Mouse (Mus musculus) stomach, postnatal 0 days (tissue): ENCODE data around the gene Cenpu. TPM values are rescaled to one million over a fixed set of nuclear protein-coding genes. Genes with fewer than 3 reads are reported as not detected.

ENCODE experiments used
- ATAC-seq: fragments of 200-750 bp; cut with Nextera tagmentation; 2 replicates; pipeline ENCODE4 v1.8.0; 2017; ENCODE audit not compliant: low FRiP score, low TSS enrichment
- DNase-seq: peaks from one replicate; pipeline ENCODE4 v3.0.0-alpha.2; 2016; ENCODE audit warnings: low spot score
- H3K27ac ChIP-seq: fragments of 300-500 bp; sonication (generic); replicated peaks from 2 replicates; pipeline ENCODE4 v1.5.1; 2014; ENCODE audit warnings: mild to moderate bottlenecking, control low read depth
- H3K27me3 ChIP-seq: fragments of 300-500 bp; sonication (generic); 2 replicates; pipeline ENCODE4 v1.6.1; 2014; ENCODE audit warnings: low read length; ENCODE audit not compliant: control insufficient read depth, insufficient read depth
- H3K36me3 ChIP-seq: fragments of 300-500 bp; sonication (generic); 2 replicates; pipeline ENCODE4 v1.6.1; 2014; ENCODE audit warnings: low read length, mixed read lengths; ENCODE audit not compliant: control insufficient read depth, insufficient read depth
- H3K4me1 ChIP-seq: fragments of 300-500 bp; sonication (generic); replicated peaks from 2 replicates; pipeline ENCODE4 v1.6.1; 2014; ENCODE audit warnings: antibody characterized with exemption; ENCODE audit not compliant: control insufficient read depth, insufficient read depth
- H3K4me2 ChIP-seq: fragments of 300-500 bp; sonication (generic); replicated peaks from 2 replicates; pipeline ENCODE4 v1.6.1; 2014; ENCODE audit warnings: low read depth, mild to moderate bottlenecking, control low read depth, moderate library complexity
- H3K4me3 ChIP-seq: fragments of 300-500 bp; sonication (generic); 2 replicates; pipeline ENCODE4 v1.5.1; 2014; ENCODE audit warnings: low read depth, low read length, control low read depth
- H3K9ac ChIP-seq: fragments of 300-500 bp; sonication (generic); 2 replicates; pipeline ENCODE4 v1.6.1; 2014; ENCODE audit warnings: mild to moderate bottlenecking, low read length, control low read depth, mixed read lengths
- H3K9me3 ChIP-seq: fragments of 300-500 bp; sonication (generic); 2 replicates; pipeline ENCODE4 v1.6.1; 2016; ENCODE audit warnings: low read length; ENCODE audit not compliant: control insufficient read depth
- CTCF ChIP-seq: IDR thresholded peaks from 2 replicates; pipeline ENCODE4 v1.5.1; 2016; ENCODE audit warnings: antibody characterized with exemption, low read depth, mild to moderate bottlenecking, moderate library complexity
- EP300 ChIP-seq: optimal IDR thresholded peaks from 2 replicates; pipeline ENCODE3; 2016; ENCODE audit warnings: antibody characterized with exemption
- WGBS: fragments of 180-500 bp; shearing (Covaris S2); extraction: QIAGEN DNeasy Blood & Tissue Kit; methylation state at CpG from one replicate; pipeline ENCODE4 v1.1.7; 2014; 5-methylcytosine and 5-hydroxymethylcytosine counted together
- polyA plus RNA-seq: library from polyadenylated mRNA; unstranded; fragments of >200 nt; fragmentation: Nextera tagmentation; extraction: Ambion mirVana; gene quantifications from 2 replicates; pipeline ENCODE4 v1.2.1, GENCODE M21; 2015

The Cenpu gene
- polyA plus RNA-seq, 1 experiment from 2014 or later = 7.3 TPM

DNA sequence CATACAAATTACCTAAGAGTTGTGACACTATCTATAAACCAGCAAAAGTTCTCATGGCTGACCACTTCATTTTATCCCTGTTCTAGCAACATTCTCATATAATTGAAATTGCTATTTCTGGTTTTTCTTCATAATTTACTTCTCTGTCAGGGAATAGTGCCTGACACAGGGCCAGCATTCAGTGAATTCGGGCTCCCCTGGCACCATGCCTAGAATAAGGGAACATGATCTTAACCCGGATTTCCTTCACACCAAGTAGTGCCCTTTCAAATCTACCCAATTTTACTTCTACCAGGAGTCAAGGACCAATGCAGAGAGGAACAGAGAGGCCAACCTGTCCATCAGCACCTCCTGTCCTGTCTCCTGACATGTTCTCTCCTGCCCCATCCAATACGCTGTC lies 33.7 kb downstream of the Cenpu start:
- Histone ChIP-seq H3K4me3 (no peak overlapping the region), H3K9ac (no peak overlapping the region), H3K4me1 (no peaks in the 10 kb centered on the region), H3K27ac (no peak overlapping the region), H3K9me3 (no peaks in the 10 kb centered on the region), H3K36me3 (0 out of 2 replicates have a peak, but pooled peaks cover 2% of the 10 kb centered on the region), H3K27me3 (no peaks in the 10 kb centered on the region), H3K4me2 (no peak overlapping the region)
- DNase-seq (no peak), ATAC-seq (no peak)
- TF ChIP-seq EP300 (no peak), CTCF (no peak)
- 71% methylated on average over 3 of the region's 3 CpGs for WGBS

DNA sequence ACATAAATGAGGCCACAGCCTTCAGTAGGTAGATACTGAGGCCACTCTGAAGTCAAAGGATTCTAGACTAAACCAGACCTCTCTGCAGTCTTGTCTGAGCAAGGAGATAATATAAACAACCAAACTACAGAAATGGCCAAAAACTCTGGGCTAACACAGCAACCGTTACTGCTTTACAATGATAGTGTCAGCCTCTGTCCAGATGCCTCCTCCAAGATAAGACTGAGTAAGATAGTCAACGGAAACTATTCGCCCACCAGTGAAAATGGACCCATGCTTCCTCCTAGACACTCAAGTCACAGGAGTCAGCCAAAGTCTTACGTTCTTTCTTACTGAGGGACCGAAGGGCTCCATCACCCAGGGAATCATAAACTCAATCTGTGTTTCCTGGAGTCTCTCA lies 36.1 kb downstream of the Cenpu start:
- WGBS = 84% methylated on average over 5 of the region's 5 CpGs
- Histone ChIP-seq H3K4me2 (no peak overlapping the region), H3K36me3 (no peaks in the 10 kb centered on the region), H3K9me3 (no peaks in the 10 kb centered on the region), H3K27me3 (no peaks in the 10 kb centered on the region), H3K4me3 (no peak overlapping the region), H3K4me1 (no peaks in the 10 kb centered on the region), H3K9ac (no peak overlapping the region), H3K27ac (no peak overlapping the region)
- no peak for DNase-seq
- ATAC-seq = no peak
- TF ChIP-seq EP300 = no peak
- TF ChIP-seq CTCF = no peak

DNA sequence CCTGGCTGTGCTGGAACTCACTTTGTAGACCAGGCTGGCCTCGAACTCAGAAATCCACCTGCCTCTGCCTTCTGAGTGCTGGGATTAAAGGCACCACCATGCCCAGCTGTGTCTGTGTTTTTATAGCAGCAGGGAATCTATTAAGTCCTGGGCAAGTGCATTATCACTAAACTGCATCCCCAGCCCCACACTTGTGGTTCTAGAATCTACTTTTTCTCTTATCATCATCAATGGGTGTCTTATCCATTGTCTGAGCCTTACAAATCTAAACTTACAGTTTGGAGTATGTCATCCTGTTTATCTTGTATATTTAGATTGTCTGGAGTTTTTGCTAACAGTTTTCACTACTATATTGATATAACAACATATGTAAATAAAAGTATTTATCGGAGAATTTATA lies 36.8 kb downstream of the Cenpu start:
- TF ChIP-seq EP300 (no peak), CTCF (no peak)
- H3K27me3 ChIP-seq = no peaks in the 10 kb centered on the region
- ATAC-seq = no peak
- no peak for DNase-seq
- no peak overlapping the region for H3K4me2 ChIP-seq
- no peaks in the 10 kb centered on the region for H3K9me3 ChIP-seq
- H3K4me1 ChIP-seq = no peaks in the 10 kb centered on the region
- H3K9ac ChIP-seq = no peak overlapping the region
- H3K4me3 ChIP-seq = no peak overlapping the region
- H3K27ac ChIP-seq = no peak overlapping the region
- H3K36me3 ChIP-seq = no peaks in the 10 kb centered on the region
- WGBS = 94% methylated on average over 2 of the region's 2 CpGs

DNA sequence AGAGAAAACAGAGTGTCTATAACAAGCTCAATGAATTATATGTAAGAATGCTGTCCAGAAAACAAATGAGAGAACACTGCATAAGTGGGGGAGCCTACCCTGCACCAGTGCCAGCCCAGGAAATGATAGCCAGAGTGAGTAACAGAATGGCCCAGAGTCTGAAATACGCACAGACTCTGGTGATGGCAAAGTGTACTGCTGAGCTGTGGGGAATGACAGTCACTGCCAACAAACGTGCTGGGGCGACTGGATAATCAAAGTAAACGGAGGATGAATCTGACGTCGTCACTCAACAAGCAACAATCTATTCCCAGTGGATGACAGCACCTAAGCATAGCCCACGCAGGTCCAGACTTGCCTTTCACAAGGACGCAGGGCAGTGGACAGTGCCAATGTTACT lies 41.2 kb downstream of the Cenpu start:
- Histone ChIP-seq H3K27me3 (no peaks in the 10 kb centered on the region), H3K36me3 (no peaks in the 10 kb centered on the region), H3K9me3 (no peaks in the 10 kb centered on the region), H3K4me1 (no peaks in the 10 kb centered on the region), H3K4me2 (no peak overlapping the region), H3K4me3 (no peak overlapping the region), H3K9ac (no peak overlapping the region), H3K27ac (no peak overlapping the region)
- DNase-seq = no peak
- WGBS = 72% methylated on average over 8 of the region's 8 CpGs
- TF ChIP-seq EP300 = no peak
- no peak for TF ChIP-seq CTCF
- ATAC-seq = no peak

DNA sequence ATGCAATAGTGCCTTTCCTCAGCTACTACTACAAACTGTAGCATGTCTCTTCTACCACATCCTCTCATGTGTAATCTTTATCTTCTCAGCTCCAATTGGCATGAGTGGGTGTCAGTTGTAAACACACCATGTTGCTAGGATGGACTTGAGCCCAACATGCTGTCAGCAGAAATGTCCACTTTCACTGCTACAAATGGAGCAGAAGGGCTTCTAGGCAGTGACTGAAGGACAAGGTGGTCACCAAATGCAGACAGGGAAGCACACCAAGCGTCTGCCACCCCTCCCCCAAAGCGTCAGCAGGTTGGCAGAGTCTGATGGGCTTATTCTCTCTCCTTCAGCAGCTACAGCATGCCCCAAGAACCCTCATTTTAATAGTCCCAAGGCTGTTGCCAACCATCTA lies 41.9 kb downstream of the Cenpu start:
- Histone ChIP-seq H3K9me3 (no peaks in the 10 kb centered on the region), H3K4me3 (no peak overlapping the region), H3K27me3 (no peaks in the 10 kb centered on the region), H3K4me2 (no peak overlapping the region), H3K9ac (no peak overlapping the region), H3K27ac (no peak overlapping the region), H3K4me1 (no peaks in the 10 kb centered on the region), H3K36me3 (no peaks in the 10 kb centered on the region)
- TF ChIP-seq CTCF (no peak), EP300 (no peak)
- ATAC-seq (no peak), DNase-seq (no peak)
- whole genome bisulfite sequencing = 88% methylated on average over 2 of the region's 2 CpGs

DNA sequence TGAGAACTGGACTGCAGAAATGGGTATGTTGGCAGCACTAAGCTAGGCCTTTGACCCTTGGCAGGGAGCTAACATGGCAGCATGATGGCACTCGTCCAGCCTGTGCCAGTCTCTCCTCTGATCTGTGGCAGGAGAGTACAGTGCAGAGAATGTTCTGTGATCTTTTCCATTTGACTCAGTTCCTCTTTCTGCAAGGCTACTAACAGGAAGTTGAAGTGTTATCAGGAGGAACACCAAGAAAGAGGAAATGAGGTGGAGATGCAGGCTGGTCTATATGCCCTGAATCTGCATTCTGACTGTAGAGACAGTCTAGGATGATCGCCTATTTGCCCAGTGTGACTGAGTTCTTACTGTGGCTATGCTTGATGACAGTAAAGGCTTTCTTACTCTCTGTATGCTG lies 43.8 kb downstream of the Cenpu start:
- no peak for DNase-seq
- Histone ChIP-seq H3K9me3 (no peaks in the 10 kb centered on the region), H3K9ac (no peak overlapping the region), H3K36me3 (no peaks in the 10 kb centered on the region), H3K27me3 (no peaks in the 10 kb centered on the region), H3K4me1 (no peaks in the 10 kb centered on the region), H3K4me2 (no peak overlapping the region), H3K27ac (no peak overlapping the region), H3K4me3 (no peak overlapping the region)
- no peak for ATAC-seq
- WGBS = 91% methylated on average over 2 of the region's 2 CpGs
- TF ChIP-seq CTCF (no peak), EP300 (no peak)
